24 mouse cellular contexts compared by ENCODE assay signal in the genomic region with DNA sequence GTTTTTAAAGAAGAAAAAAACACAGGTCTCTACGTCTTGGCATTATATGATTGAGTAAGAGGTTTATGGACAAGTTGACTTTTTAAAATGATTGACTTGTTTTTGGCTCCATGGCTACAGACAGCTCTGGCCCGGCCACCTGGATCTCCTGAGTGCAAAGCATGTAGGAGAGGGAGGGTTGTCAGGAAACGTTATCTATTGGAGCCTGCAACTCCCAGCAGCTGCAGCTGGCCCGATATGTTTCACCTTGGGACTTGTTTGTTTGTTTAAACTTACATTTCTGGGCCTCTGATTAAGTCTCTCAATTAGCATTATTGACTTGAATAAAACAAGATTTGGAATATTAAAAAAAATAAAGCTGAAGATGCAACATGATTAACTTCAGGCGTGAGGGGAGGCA. TPM values are rescaled to one million over a fixed set of nuclear protein-coding genes. Genes with fewer than 3 reads are reported as not detected.
DNase-seq lines count a peak whose midpoint lies in the region; ATAC-seq and TF ChIP-seq lines count a peak whose summit lies in the region.
"Had no signal": no experiment of that assay in that cellular context is flagged by ENCODE, and none has a peak within 500 bp of the region (broad histone marks: within the 10 kb centered on the region; RNA-seq: fewer than 3 reads in every experiment).

No protein-coding gene starts in this region.

- H3K4me2 ChIP-seq in liver, embryonic 14.5 days (ENCODE audit: low read depth) = peak overlapping the region; percentile 28
- H3K4me2 ChIP-seq: embryonic facial prominence, embryonic 12.5 days; heart, embryonic 13.5 days; hindbrain, embryonic 12.5 days had no signal

- DNase-seq in c-Kit-positive CD71-positive TER-119-positive erythroid progenitor cells, embryonic 14.5 days (ENCODE audit: low spot score) = peak; percentile 46
- peak; percentile 59 for DNase-seq in liver
- peak in 2 of 3 experiments; percentile 43 to 51 for DNase-seq in liver, embryonic 14.5 days (ENCODE audit: low read depth in 3 of 3, low spot score in 3 of 3)
- DNase-seq in cerebellum, adult 9-10 months = no peak
- no peak for DNase-seq in embryonic facial prominence, embryonic 10.5 days (ENCODE audit: low spot score)
- DNase-seq in right cerebral cortex, postnatal 36 days (ENCODE audit: low spot score in 2 of 2) = no peak
- DNase-seq in urinary bladder, postnatal 36 days (ENCODE audit: low spot score in 2 of 2) = no peak
- DNase-seq: adrenal gland, adult 2 months; adrenal gland, postnatal 25 days; cerebellum, adult 2 months; cerebellum, postnatal 14 days; embryo, embryonic 11 days; gastrocnemius, adult 2 months; gastrocnemius, postnatal 25 days; heart, postnatal 4 days had no signal

- TF ChIP-seq CTCF in liver, embryonic 14.5 days (IDR thresholded peaks at IDR 0.05; ENCODE audit: low read depth) = no peak

- peaks cover 6% of the 10 kb centered on the region for H3K27me3 ChIP-seq in liver, embryonic 14.5 days (ENCODE audit: control insufficient read depth, insufficient read depth, low read length)
- peaks cover 11% of the 10 kb centered on the region for H3K27me3 ChIP-seq in embryonic facial prominence, embryonic 10.5 days (replicated peaks; ENCODE audit: low read depth, poor library complexity, severe bottlenecking)

- H3K27ac ChIP-seq in liver, embryonic 14.5 days = peak overlapping the region; percentile 23
- H3K27ac ChIP-seq in embryonic facial prominence, embryonic 10.5 days (replicated peaks) = no peak overlapping the region
- H3K27ac ChIP-seq: embryonic facial prominence, embryonic 12.5 days; forebrain, embryonic 10.5 days; gastrocnemius, adult 2 months; heart, embryonic 13.5 days; hindbrain, embryonic 12.5 days had no signal

- peak; percentile 76 for TF ChIP-seq EP300 in liver, embryonic 14.5 days (IDR thresholded peaks at IDR 0.05; ENCODE audit: low read depth)

- peak; percentile 81 for ATAC-seq in liver, embryonic 14.5 days (ENCODE audit: insufficient read depth)
- peak; percentile 90 for ATAC-seq in megakaryocyte progenitor cell, adult 5-6 weeks (replicated peaks; ENCODE audit: poor library complexity)
- ATAC-seq: forebrain, embryonic 14.5 days; hindbrain, embryonic 16.5 days had no signal

- no peaks in the 10 kb centered on the region for H3K9me3 ChIP-seq in liver, embryonic 14.5 days (ENCODE audit: control insufficient read depth, low read length)
- H3K9me3 ChIP-seq in embryonic facial prominence, embryonic 10.5 days = no peaks in the 10 kb centered on the region
- H3K9me3 ChIP-seq: embryonic facial prominence, embryonic 12.5 days; forebrain, embryonic 10.5 days; heart, embryonic 13.5 days; hindbrain, embryonic 12.5 days had no signal

- H3K9ac ChIP-seq in liver, embryonic 14.5 days (replicated peaks) = peak overlapping the region; percentile 1; the same call in 1 of the 2 replicates
- H3K9ac ChIP-seq: embryonic facial prominence, embryonic 12.5 days; hindbrain, embryonic 12.5 days had no signal

- H3K4me1 ChIP-seq in liver, embryonic 14.5 days (replicated peaks; ENCODE audit: control insufficient read depth in 2 of 2, insufficient read depth in 2 of 2, low read length in 1 of 2) = peaks cover 6 to 25% of the 10 kb centered on the region in 2 experiments
- peaks cover 10% of the 10 kb centered on the region for H3K4me1 ChIP-seq in embryonic facial prominence, embryonic 10.5 days

- H3K36me3 ChIP-seq in liver, embryonic 14.5 days (replicated peaks; ENCODE audit: control insufficient read depth, insufficient read depth, low read depth) = no peaks in the 10 kb centered on the region
- H3K36me3 ChIP-seq in embryonic facial prominence, embryonic 10.5 days (replicated peaks) = no peaks in the 10 kb centered on the region
- H3K36me3 ChIP-seq: embryonic facial prominence, embryonic 12.5 days; forebrain, embryonic 10.5 days; heart, embryonic 13.5 days; hindbrain, embryonic 12.5 days had no signal

- WGBS in liver, embryonic 14.5 days (ENCODE audit: insufficient replicate concordance) = 27% methylated on average over 5 of the region's 5 CpGs
- WGBS in embryonic facial prominence, embryonic 10.5 days = 68% methylated on average over 5 of the region's 5 CpGs

- H3K4me3 ChIP-seq in liver, embryonic 14.5 days (ENCODE audit: insufficient read depth in 1 of 2, low read depth in 2 of 2, low read length in 2 of 2) = no peak overlapping the region
- no peak overlapping the region for H3K4me3 ChIP-seq in embryonic facial prominence, embryonic 10.5 days
- H3K4me3 ChIP-seq: embryonic facial prominence, embryonic 12.5 days; forebrain, embryonic 10.5 days; gastrocnemius, adult 2 months; heart, embryonic 13.5 days; hindbrain, embryonic 12.5 days had no signal

RNA-seq across cellular contexts. Expression of a gene that starts 5.1 kb away (rescaled TPM):
- 0.08 and 0.10 TPM in 2 replicates for polyA plus RNA-seq in liver, embryonic 14.5 days (2012; rRNA removed)
- polyA plus RNA-seq in liver, embryonic 14.5 days (2014; fragmentation: Nextera tagmentation; extraction: Ambion mirVana) = 0.13 and 0.14 TPM in 2 replicates
- total RNA-seq in megakaryocyte progenitor cell, adult 5-6 weeks (2015) = 0.05 TPM in 2 replicates
- 0.07 TPM in 1 of 2 replicates, not detected in the other for total RNA-seq in megakaryocyte progenitor cell, adult 5-6 weeks (2017)
- 0.04 TPM in 2 replicates for polyA plus RNA-seq in embryonic facial prominence, embryonic 10.5 days (2016; fragmentation: Nextera tagmentation; extraction: Ambion mirVana)
- total RNA-seq: granulocyte monocyte progenitor cell, adult 5-6 weeks had no signal
- polyA plus RNA-seq: C2C12; hindbrain, embryonic 12.5 days had no signal

RNA-seq across cellular contexts. Expression of a gene that starts 5.4 kb away (rescaled TPM):
- 3.8 and 4.0 TPM in 2 replicates for polyA plus RNA-seq in liver, embryonic 14.5 days (2012; rRNA removed)
- polyA plus RNA-seq in liver, embryonic 14.5 days (2014; fragmentation: Nextera tagmentation; extraction: Ambion mirVana) = 4.5 and 7.0 TPM in 2 replicates
- 1.9 and 2.4 TPM in 2 replicates for total RNA-seq in megakaryocyte progenitor cell, adult 5-6 weeks (2015)
- 2.4 and 3.3 TPM in 2 replicates for total RNA-seq in megakaryocyte progenitor cell, adult 5-6 weeks (2017)
- polyA plus RNA-seq in embryonic facial prominence, embryonic 10.5 days (2016; fragmentation: Nextera tagmentation; extraction: Ambion mirVana) = 2.2 and 3.1 TPM in 2 replicates

RNA-seq across cellular contexts. Expression of a gene that starts 15.2 kb away (rescaled TPM):
- polyA plus RNA-seq in liver, embryonic 14.5 days (2012; rRNA removed) = 15.7 and 19.7 TPM in 2 replicates
- 23.7 and 26.2 TPM in 2 replicates for polyA plus RNA-seq in liver, embryonic 14.5 days (2014; fragmentation: Nextera tagmentation; extraction: Ambion mirVana)
- total RNA-seq in megakaryocyte progenitor cell, adult 5-6 weeks (2015) = 10.9 and 17.1 TPM in 2 replicates
- 15.2 and 15.5 TPM in 2 replicates for total RNA-seq in megakaryocyte progenitor cell, adult 5-6 weeks (2017)
- 32.2 and 34.2 TPM in 2 replicates for polyA plus RNA-seq in embryonic facial prominence, embryonic 10.5 days (2016; fragmentation: Nextera tagmentation; extraction: Ambion mirVana)

RNA-seq across cellular contexts. Expression of a gene that starts 32.9 kb away (rescaled TPM):
- polyA plus RNA-seq in liver, embryonic 14.5 days (2012; rRNA removed) = 20.6 TPM in 2 replicates
- polyA plus RNA-seq in liver, embryonic 14.5 days (2014; fragmentation: Nextera tagmentation; extraction: Ambion mirVana) = 21.1 and 22.9 TPM in 2 replicates
- total RNA-seq in megakaryocyte progenitor cell, adult 5-6 weeks (2015) = 15.3 and 18.1 TPM in 2 replicates
- 16.9 and 18.6 TPM in 2 replicates for total RNA-seq in megakaryocyte progenitor cell, adult 5-6 weeks (2017)
- 53.2 and 54.3 TPM in 2 replicates for polyA plus RNA-seq in embryonic facial prominence, embryonic 10.5 days (2016; fragmentation: Nextera tagmentation; extraction: Ambion mirVana)

RNA-seq across cellular contexts. Expression of a gene that starts 52.4 kb away (rescaled TPM):
- polyA plus RNA-seq in liver, embryonic 14.5 days (2012; rRNA removed) = 9.5 and 15.2 TPM in 2 replicates
- polyA plus RNA-seq in liver, embryonic 14.5 days (2014; fragmentation: Nextera tagmentation; extraction: Ambion mirVana) = 10.9 and 12.7 TPM in 2 replicates
- 7.4 and 7.6 TPM in 2 replicates for total RNA-seq in megakaryocyte progenitor cell, adult 5-6 weeks (2015)
- 22.6 and 24.7 TPM in 2 replicates for total RNA-seq in megakaryocyte progenitor cell, adult 5-6 weeks (2017)
- 38.9 and 42.5 TPM in 2 replicates for polyA plus RNA-seq in embryonic facial prominence, embryonic 10.5 days (2016; fragmentation: Nextera tagmentation; extraction: Ambion mirVana)

Comparison
In these comparisons a context has a peak if more than half of its experiments do, and no peak if none do; other contexts are left out.
1. DNase-seq: peak in c-Kit-positive CD71-positive TER-119-positive erythroid progenitor cells, embryonic 14.5 days (single experiment), liver (single experiment) and liver, embryonic 14.5 days (2 of 3); none in cerebellum, adult 9-10 months (single experiment), embryonic facial prominence, embryonic 10.5 days (single experiment), right cerebral cortex, postnatal 36 days (0 of 2) and urinary bladder, postnatal 36 days (0 of 2).